Mouse (Mus musculus) limb, embryonic 14.5 days (tissue): ENCODE measurements at regions not wholly inside any gene's neighbourhood (a gene's known extent, or its start where the extent isn't known, plus 50 kb on each side); places are given as distances from the start of the nearest gene placed in this dataset.

Experiments used
- ATAC-seq: fragments of 200-750 bp; cut with Nextera tagmentation; 2 replicates; pipeline ENCODE4 v1.8.0; 2017; ENCODE audit warnings: low read depth, moderate number of reproducible peaks, moderate TSS enrichment; ENCODE audit not compliant: low FRiP score
- DNase-seq: peaks from one replicate; pipeline ENCODE4 v3.0.0-alpha.2; 2015; ENCODE audit warnings: low spot score
- H3K27ac ChIP-seq: fragments of 300-500 bp; sonication (generic); replicated peaks from 2 replicates; pipeline ENCODE4 v1.5.1; 2014; ENCODE audit warnings: low read depth, mild to moderate bottlenecking, low read length, moderate library complexity, mixed read lengths
- H3K27me3 ChIP-seq: fragments of 300-500 bp; sonication (generic); 2 replicates; pipeline ENCODE4 v1.6.1; 2014; ENCODE audit warnings: low read length, mixed read lengths; ENCODE audit not compliant: control insufficient read depth, insufficient read depth
- H3K36me3 ChIP-seq: fragments of 300-500 bp; sonication (generic); 2 replicates; pipeline ENCODE4 v1.6.1; 2014; ENCODE audit warnings: mild to moderate bottlenecking, low read length, moderate library complexity, mixed read lengths; ENCODE audit not compliant: control insufficient read depth, insufficient read depth
- H3K4me1 ChIP-seq: fragments of 300-500 bp; sonication (generic); 2 replicates; pipeline ENCODE4 v1.6.1; 2014; ENCODE audit warnings: antibody characterized with exemption, low read length, mixed read lengths; ENCODE audit not compliant: control insufficient read depth, insufficient read depth
- H3K4me2 ChIP-seq: fragments of 300-500 bp; sonication (generic); replicated peaks from 2 replicates; pipeline ENCODE4 v1.6.1; 2014; ENCODE audit warnings: low read depth, mild to moderate bottlenecking, low read length, moderate library complexity; ENCODE audit not compliant: severe bottlenecking
- H3K4me3 ChIP-seq: fragments of 300-500 bp; sonication (generic); replicated peaks from 2 replicates; pipeline ENCODE4 v1.5.1; 2014; ENCODE audit warnings: low read length
- H3K9ac ChIP-seq: fragments of 300-500 bp; sonication (generic); 2 replicates; pipeline ENCODE4 v1.6.1; 2014; ENCODE audit warnings: mild to moderate bottlenecking, low read depth, low read length, moderate library complexity; ENCODE audit not compliant: severe bottlenecking
- H3K9me3 ChIP-seq: fragments of 300-500 bp; sonication (generic); 2 replicates; pipeline ENCODE4 v1.6.1; 2016; ENCODE audit warnings: low read length; ENCODE audit not compliant: control insufficient read depth
- POLR2A ChIP-seq: fragments of 200-500 bp; IDR thresholded peaks from 2 replicates; pipeline ENCODE4 v1.8.0; 2012; ENCODE audit warnings: inconsistent platforms, mild to moderate bottlenecking, moderate library complexity, borderline replicate concordance; ENCODE audit not compliant: insufficient read depth, insufficient read length; ENCODE audit errors: extremely low read depth
- WGBS: fragments of 180-500 bp; shearing (Covaris S2); extraction: QIAGEN DNeasy Blood & Tissue Kit; methylation state at CpG from one replicate; pipeline ENCODE4 v1.1.7; 2014; 5-methylcytosine and 5-hydroxymethylcytosine counted together

- no peaks in the 10 kb centered on the region for H3K36me3 ChIP-seq
- no peak overlapping the region for H3K4me3 ChIP-seq
- no peak overlapping the region for H3K27ac ChIP-seq
- TF ChIP-seq POLR2A, result no peak
- H3K4me1 ChIP-seq, result peaks cover 14% of the 10 kb centered on the region
- 86% methylated on average over 4 of the region's 4 CpGs for WGBS
- H3K9me3 ChIP-seq, result no peaks in the 10 kb centered on the region
- H3K27me3 ChIP-seq, result no peaks in the 10 kb centered on the region
- ATAC-seq (no peak), DNase-seq (no peak)
- H3K9ac ChIP-seq, result no peak overlapping the region
- no peak overlapping the region for H3K4me2 ChIP-seq
Observed at GRCm38 (mm10) chr19:36674946-36675345, 61.5 kb downstream of the Ppp1r3c start.

GRCm38 (mm10) chr19:36670813-36671212 lies 65.6 kb downstream of the Ppp1r3c start:
- Histone ChIP-seq H3K9ac (no peak overlapping the region), H3K4me2 (no peak overlapping the region), H3K36me3 (no peaks in the 10 kb centered on the region), H3K4me1 (no peaks in the 10 kb centered on the region), H3K27me3 (no peaks in the 10 kb centered on the region), H3K9me3 (no peaks in the 10 kb centered on the region), H3K27ac (no peak overlapping the region), H3K4me3 (no peak overlapping the region)
- 86% methylated on average over 7 of the region's 7 CpGs for WGBS
- TF ChIP-seq POLR2A, result no peak
- ATAC-seq (no peak), DNase-seq (no peak)
